Mouse (Mus musculus): Measurements from ENCODE around the gene Esrrg. TPM values are rescaled to one million over a fixed set of nuclear protein-coding genes. Genes with fewer than 3 reads are reported as not detected.

Esrrg gene
- total RNA-seq, 2 experiments from 2014 or later = 10.8 to 20.8 TPM

GRCm38 (mm10) chr1:187907871-187908270 lies 299.3 kb downstream of the Esrrg start:
- DNase-seq = no peak

GRCm38 (mm10) chr1:187910718-187911117 lies 302.1 kb downstream of the Esrrg start:
- peak; percentile 73 to 81 for DNase-seq

- no peak for DNase-seq
Measured at GRCm38 (mm10) chr1:187911201-187911600, 302.6 kb downstream of the Esrrg start.

- DNase-seq = no peak
Measured at GRCm38 (mm10) chr1:187918303-187918702, 309.7 kb downstream of the Esrrg start.

- DNase-seq = no peak
Measured at GRCm38 (mm10) chr1:187918939-187919338, 310.3 kb downstream of the Esrrg start.

GRCm38 (mm10) chr1:187920156-187920777 lies 311.7 kb downstream of the Esrrg start:
- no peak for DNase-seq

- no peak for DNase-seq
Measured at GRCm38 (mm10) chr1:187931146-187931545, 322.6 kb downstream of the Esrrg start.

- no peak for DNase-seq
Measured at GRCm38 (mm10) chr1:187938652-187939051, 330.1 kb downstream of the Esrrg start.

GRCm38 (mm10) chr1:187939078-187939477 lies 330.5 kb downstream of the Esrrg start:
- DNase-seq = no peak

GRCm38 (mm10) chr1:187951506-187951905 lies 342.9 kb downstream of the Esrrg start:
- no peak for DNase-seq

- DNase-seq = no peak
Measured at GRCm38 (mm10) chr1:187956702-187957101, 348.1 kb downstream of the Esrrg start.

GRCm38 (mm10) chr1:187959192-187959591 lies 350.6 kb downstream of the Esrrg start:
- no peak for DNase-seq

GRCm38 (mm10) chr1:187961452-187961851 lies 352.9 kb downstream of the Esrrg start:
- no peak for DNase-seq

GRCm38 (mm10) chr1:187964829-187965760 lies 356.5 kb downstream of the Esrrg start:
- no peak for DNase-seq

- no peak for DNase-seq
Measured at GRCm38 (mm10) chr1:187965921-187966320, 357.3 kb downstream of the Esrrg start.

GRCm38 (mm10) chr1:187968379-187968778 lies 359.8 kb downstream of the Esrrg start:
- no peak for DNase-seq

- no peak for DNase-seq
Measured at GRCm38 (mm10) chr1:187969491-187969890, 360.9 kb downstream of the Esrrg start.

GRCm38 (mm10) chr1:187974396-187974795 lies 365.8 kb downstream of the Esrrg start:
- peak; percentile 57 to 65 for DNase-seq

- no peak for DNase-seq
Measured at GRCm38 (mm10) chr1:187975465-187976352, 367.1 kb downstream of the Esrrg start.

- no peak for DNase-seq
Measured at GRCm38 (mm10) chr1:187976353-187976730, 367.8 kb downstream of the Esrrg start.

- DNase-seq = no peak
Measured at GRCm38 (mm10) chr1:187981028-187981427, 372.4 kb downstream of the Esrrg start.

GRCm38 (mm10) chr1:187983177-187983576 lies 374.6 kb downstream of the Esrrg start:
- DNase-seq = no peak

Data from adrenal gland, postnatal 36 days (tissue).